Mouse (Mus musculus) liver, adult 2 months (tissue): Measurements from ENCODE around the gene Lias. TPM values are rescaled to one million over a fixed set of nuclear protein-coding genes. Genes with fewer than 3 reads are reported as not detected.

ENCODE experiments used
- DNase-seq: peaks from one replicate; pipeline ENCODE4 v3.0.0-alpha.2; 2011; ENCODE audit warnings: low read depth, low spot score; ENCODE audit errors: extremely low read depth
- H3K27ac ChIP-seq: fragments of 200-500 bp; replicated peaks from 2 replicates; pipeline ENCODE4 v1.5.1; 2012; ENCODE audit warnings: low read depth, mild to moderate bottlenecking, control low read depth, inconsistent platforms, low read length; ENCODE audit not compliant: insufficient read depth
- H3K27me3 ChIP-seq: fragments of 200-500 bp; 2 replicates; pipeline ENCODE4 v1.6.1; 2012; ENCODE audit warnings: mild to moderate bottlenecking, moderate library complexity, low read length, inconsistent platforms; ENCODE audit not compliant: control insufficient read depth, insufficient read depth
- H3K36me3 ChIP-seq: fragments of 200-500 bp; 2 replicates; pipeline ENCODE4 v1.6.1; 2012; ENCODE audit warnings: low read length, inconsistent platforms; ENCODE audit not compliant: control insufficient read depth, insufficient read depth
- H3K4me1 ChIP-seq: fragments of 200-500 bp; 2 replicates; pipeline ENCODE4 v1.6.1; 2011; ENCODE audit warnings: low read length; ENCODE audit not compliant: control insufficient read depth, insufficient read depth
- H3K4me3 ChIP-seq: fragments of 200-500 bp; 2 replicates; pipeline ENCODE4 v1.5.1; 2011; ENCODE audit warnings: low read depth, mild to moderate bottlenecking, control low read depth, low read length, moderate library complexity; ENCODE audit not compliant: insufficient read depth
- H3K79me2 ChIP-seq: fragments of 200-500 bp; 2 replicates; pipeline ENCODE4 v1.6.1; 2012; ENCODE audit warnings: inconsistent platforms, mild to moderate bottlenecking, low read length, moderate library complexity; ENCODE audit not compliant: control insufficient read depth, insufficient read depth
- H3K9ac ChIP-seq: fragments of 200-500 bp; 2 replicates; pipeline ENCODE4 v1.6.1; 2012; ENCODE audit warnings: low read depth, mild to moderate bottlenecking, control low read depth, inconsistent platforms, low read length
- CTCF ChIP-seq: fragments of 200-500 bp; IDR thresholded peaks from 2 replicates; pipeline ENCODE4 v1.5.1; 2011; ENCODE audit warnings: low read depth, low read length, control low read depth
- POLR2A ChIP-seq: fragments of 200-500 bp; IDR thresholded peaks from 2 replicates; pipeline ENCODE4 v1.6.1; 2011; ENCODE audit warnings: low read length, control low read depth; ENCODE audit not compliant: insufficient read depth; ENCODE audit errors: extremely low read depth
- WGBS: fragments of 180-500 bp; shearing (Covaris S2); methylation state at CpG from one replicate; pipeline ENCODE4 v1.1.7; 2018; 5-methylcytosine and 5-hydroxymethylcytosine counted together
- polyA plus RNA-seq: library from polyadenylated mRNA; depleted of rRNA; stranded (reverse); fragments of >200 nt; gene quantifications from 2 replicates; pipeline ENCODE4 v1.2.3, GENCODE M21; 2012
- total RNA-seq: library from RNA; depleted of rRNA; stranded (reverse); fragments of >200 nt; gene quantifications from 2 replicates; pipeline ENCODE4 v1.2.3, GENCODE M21; 2014

The Lias gene
- total and polyA plus RNA-seq, 2 experiments: 11.1 to 30.8 TPM

GRCm38 (mm10) chr5:65391753-65392152 is 456 bp downstream of the Lias start:
- Histone ChIP-seq H3K9ac (peak overlapping the region; percentile 74), H3K36me3 (peaks cover 32% of the 10 kb centered on the region), H3K27ac (peak overlapping the region; percentile 21; the same call in 1 of the 2 replicates), H3K79me2 (peaks cover 7% of the 10 kb centered on the region; the same call in 1 of the 2 replicates), H3K4me3 (peak overlapping the region; percentile 69), H3K4me1 (peaks cover 8% of the 10 kb centered on the region), H3K27me3 (no peaks in the 10 kb centered on the region)
- no peak for DNase-seq
- 1% methylated on average over 12 of the region's 12 CpGs for WGBS
- TF ChIP-seq POLR2A: no peak
- no peak for TF ChIP-seq CTCF

GRCm38 (mm10) chr5:65394425-65394824 is 3.1 kb downstream of the Lias start:
- peaks cover 4% of the 10 kb centered on the region for H3K4me1 ChIP-seq
- 93% methylated on average over 7 of the region's 7 CpGs for WGBS
- no peak overlapping the region for H3K9ac ChIP-seq
- H3K27me3 ChIP-seq: no peaks in the 10 kb centered on the region
- no peak overlapping the region for H3K4me3 ChIP-seq
- no peak for DNase-seq
- no peak overlapping the region for H3K27ac ChIP-seq
- H3K36me3 ChIP-seq: peaks cover 14% of the 10 kb centered on the region
- TF ChIP-seq CTCF: no peak
- no peak for TF ChIP-seq POLR2A
- peaks cover 7% of the 10 kb centered on the region; the same call in 1 of the 2 replicates for H3K79me2 ChIP-seq

DNA sequence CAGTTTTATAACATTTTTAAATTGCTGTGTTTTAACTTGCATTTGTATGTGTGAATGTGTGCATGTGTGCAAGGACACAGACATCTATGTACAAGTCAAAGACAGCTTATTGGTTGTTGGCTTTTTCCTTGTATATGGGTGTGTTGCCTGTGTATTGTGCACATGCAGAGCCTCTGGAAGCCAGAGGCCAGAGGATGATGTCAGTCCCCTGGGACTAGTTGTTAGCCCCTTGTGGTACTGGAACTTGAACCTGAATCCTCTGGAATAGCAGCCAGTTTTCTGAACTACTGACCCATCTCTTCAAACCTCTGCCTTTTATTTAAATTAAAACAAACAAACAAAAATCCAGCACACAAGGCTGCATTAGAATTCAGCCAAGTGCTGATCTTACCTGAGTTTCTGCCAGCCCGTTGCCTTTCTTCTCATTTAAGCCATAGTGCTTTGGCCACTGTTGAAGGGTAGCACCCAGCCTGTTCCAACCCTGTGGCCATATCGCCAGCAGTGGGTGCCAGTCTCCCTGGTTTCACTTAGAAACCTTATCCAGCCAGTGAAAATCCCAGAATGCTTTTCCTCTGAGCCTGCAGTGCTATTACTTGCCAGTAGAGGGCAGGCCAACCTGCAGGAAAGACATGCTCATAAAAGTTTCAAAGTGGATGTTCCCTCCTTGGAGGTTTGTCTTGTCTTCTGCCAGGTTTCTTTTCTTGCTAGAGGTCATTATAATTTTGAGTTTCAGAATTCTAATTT is 10.1 kb downstream of the Lias start:
- Histone ChIP-seq H3K36me3 (peaks cover 31% of the 10 kb centered on the region), H3K27me3 (no peaks in the 10 kb centered on the region), H3K27ac (no peak overlapping the region), H3K4me3 (no peak overlapping the region), H3K4me1 (no peaks in the 10 kb centered on the region), H3K79me2 (peaks cover 3% of the 10 kb centered on the region; the same call in 1 of the 2 replicates), H3K9ac (no peak overlapping the region)
- TF ChIP-seq POLR2A (no peak), CTCF (peak; percentile 82)
- 18% methylated on average over 2 of the region's 2 CpGs for WGBS
- DNase-seq: peak; percentile 76

GRCm38 (mm10) chr5:65407989-65408388 is 16.7 kb downstream of the Lias start:
- H3K27me3 ChIP-seq: no peaks in the 10 kb centered on the region
- WGBS: 93% methylated on average over 12 of the region's 12 CpGs
- no peaks in the 10 kb centered on the region for H3K79me2 ChIP-seq
- DNase-seq: no peak
- H3K27ac ChIP-seq: no peak overlapping the region
- H3K4me1 ChIP-seq: no peaks in the 10 kb centered on the region
- H3K36me3 ChIP-seq: peaks cover 45% of the 10 kb centered on the region
- H3K4me3 ChIP-seq: no peak overlapping the region
- TF ChIP-seq POLR2A (no peak), CTCF (no peak)
- no peak overlapping the region for H3K9ac ChIP-seq

DNA sequence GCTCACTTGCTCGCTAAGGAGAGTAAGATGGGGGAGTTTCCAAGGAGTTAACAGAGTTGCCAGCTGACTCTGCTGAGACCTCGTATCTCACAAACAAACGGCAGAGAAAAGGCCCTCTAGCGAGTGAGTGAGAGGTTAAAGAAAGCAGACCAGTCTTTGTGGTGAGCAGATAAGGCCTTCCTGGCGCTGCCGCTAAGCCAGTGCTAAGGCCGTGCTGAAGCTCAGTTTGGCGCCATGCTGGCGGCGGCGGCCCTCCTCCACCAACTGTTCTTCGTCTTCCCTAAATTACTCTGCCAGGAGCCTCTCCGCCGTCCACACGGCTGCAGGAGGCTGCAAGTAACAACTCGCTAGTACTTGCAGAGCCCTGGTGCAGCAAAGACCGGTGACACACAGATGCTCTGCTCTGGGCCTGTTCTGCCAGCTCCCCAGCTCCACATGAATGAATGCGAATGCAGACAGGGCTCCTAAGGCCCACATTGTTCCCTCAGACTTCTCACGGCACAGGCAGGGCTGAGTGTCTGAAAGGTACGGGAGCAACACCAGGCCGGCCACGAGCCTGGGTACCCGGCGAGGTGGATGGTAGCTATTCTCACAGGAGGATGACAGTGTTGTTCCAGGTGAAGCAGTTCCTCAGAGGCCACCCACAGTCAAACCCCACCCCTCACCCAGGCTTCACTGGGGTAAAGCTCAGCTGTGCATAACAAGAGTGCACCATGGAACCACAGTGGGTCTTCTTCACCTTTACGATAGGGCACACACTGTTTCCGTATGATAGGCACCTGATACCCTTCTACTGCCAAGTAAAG is 24.6 kb downstream of the Lias start:
- no peak overlapping the region; the same call in 1 of the 2 replicates for H3K9ac ChIP-seq
- H3K36me3 ChIP-seq: peaks cover 66% of the 10 kb centered on the region
- WGBS: 75% methylated on average over 26 of the region's 26 CpGs
- no peak for DNase-seq
- 0 out of 2 replicates have a peak overlapping the region, but pooled peaks have one; percentile 5 for H3K27ac ChIP-seq
- no peak for TF ChIP-seq POLR2A
- TF ChIP-seq CTCF: no peak
- H3K79me2 ChIP-seq: no peaks in the 10 kb centered on the region
- no peak overlapping the region for H3K4me3 ChIP-seq
- H3K4me1 ChIP-seq: peaks cover 2% of the 10 kb centered on the region; the same call in 1 of the 2 replicates
- no peaks in the 10 kb centered on the region for H3K27me3 ChIP-seq
